8 mouse cellular contexts compared by ENCODE assay signal in the genomic region with DNA sequence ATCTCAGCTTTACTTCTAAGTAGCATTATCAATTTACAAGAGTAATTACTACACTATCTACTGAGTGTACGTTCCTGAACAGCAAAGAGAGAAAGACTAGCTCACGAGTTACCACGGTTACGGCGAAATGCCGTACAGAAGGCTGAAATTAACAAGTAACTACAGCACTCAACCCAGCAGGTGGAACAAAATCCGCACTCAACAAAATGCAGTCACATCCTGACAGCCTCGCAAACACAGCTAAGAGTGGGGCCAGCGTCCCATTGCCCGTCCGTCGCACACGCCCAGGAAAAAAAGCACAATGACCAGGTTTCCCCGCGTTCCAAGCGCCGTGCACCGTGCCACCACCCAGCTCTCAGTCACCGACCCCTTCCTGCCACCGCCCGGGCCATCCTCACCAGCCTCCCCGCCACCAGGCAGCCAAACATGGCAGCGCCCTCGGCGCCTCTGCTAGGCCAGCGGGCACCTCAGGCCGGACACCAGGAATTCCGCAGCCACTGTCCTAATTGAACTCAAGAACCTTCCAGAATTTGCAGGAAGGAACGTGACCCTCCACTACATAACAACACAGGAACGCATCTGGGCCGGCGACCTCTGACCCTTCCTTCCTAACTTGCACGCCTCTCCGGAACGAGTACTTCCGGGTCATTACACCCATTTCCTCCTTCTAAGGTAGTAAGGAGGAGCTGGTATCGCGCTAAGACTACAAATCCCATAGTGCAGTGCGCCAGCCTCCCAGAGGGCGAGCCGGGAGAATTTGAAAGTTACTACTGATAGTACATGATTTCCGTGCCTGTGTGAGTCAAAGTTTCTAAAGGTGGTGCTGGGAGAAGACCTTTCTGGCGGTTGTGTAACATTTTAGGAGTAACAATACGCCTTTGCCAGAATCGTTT. TPM values are rescaled to one million over a fixed set of nuclear protein-coding genes. Genes with fewer than 3 reads are reported as not detected.
DNase-seq lines count a peak whose midpoint lies in the region; ATAC-seq and TF ChIP-seq lines count a peak whose summit lies in the region.

Hikeshi (minus strand) TSS at position 634 of the 893 bp plus-strand sequence.

- WGBS in forebrain, embryonic 12.5 days: under 1% methylated on average over 45 of the region's 45 CpGs
- under 1% methylated on average over 45 of the region's 45 CpGs for WGBS in heart, postnatal 0 days
- WGBS in liver, embryonic 16.5 days (ENCODE audit: insufficient replicate concordance): under 1% methylated on average over 45 of the region's 45 CpGs
- WGBS in neural tube, embryonic 13.5 days: under 1% methylated on average over 45 of the region's 45 CpGs

- H3K27ac ChIP-seq in forebrain, embryonic 12.5 days: peak within 1 kb of the TSS; percentile 81
- peak within 1 kb of the TSS; percentile 85 for H3K27ac ChIP-seq in heart, postnatal 0 days (ENCODE audit: low read depth)
- peak within 1 kb of the TSS; percentile 80 for H3K27ac ChIP-seq in liver, embryonic 16.5 days (ENCODE audit: low read length)
- peak within 1 kb of the TSS; percentile 82 for H3K27ac ChIP-seq in neural tube, embryonic 13.5 days (replicated peaks)
- H3K27ac ChIP-seq in testis, adult 2 months (ENCODE audit: control insufficient read depth, insufficient read depth, low read depth, low read length): peak within 1 kb of the TSS; percentile 3

- TF ChIP-seq EP300 in heart, postnatal 0 days (IDR thresholded peaks at IDR 0.05; ENCODE audit: low read depth): no peak

- peak within 1 kb of the TSS; percentile 70 for H3K4me2 ChIP-seq in forebrain, embryonic 12.5 days
- H3K4me2 ChIP-seq in heart, postnatal 0 days (ENCODE audit: low read depth, low read length): peak within 1 kb of the TSS; percentile 69
- peak within 1 kb of the TSS; percentile 91 for H3K4me2 ChIP-seq in liver, embryonic 16.5 days (ENCODE audit: low read depth, low read length)
- peak within 1 kb of the TSS; percentile 73 for H3K4me2 ChIP-seq in neural tube, embryonic 13.5 days

- TF ChIP-seq CTCF in E14TG2a.4 (conservative IDR thresholded peaks at IDR 0.05; ENCODE audit: low read length): no peak
- TF ChIP-seq CTCF in heart, postnatal 0 days (IDR thresholded peaks at IDR 0.05; ENCODE audit: low read depth): no peak
- no peak for TF ChIP-seq CTCF in testis, adult 2 months (IDR thresholded peaks at IDR 0.05; ENCODE audit: control insufficient read depth, insufficient read depth, insufficient replicate concordance, low read depth, low read length)

- peak; percentile 99 for ATAC-seq in forebrain, embryonic 12.5 days (ENCODE audit: low FRiP score)
- ATAC-seq in heart, postnatal 0 days (ENCODE audit: insufficient read depth, low read depth): peak; percentile 99
- ATAC-seq in liver, embryonic 16.5 days (ENCODE audit: low read depth): peak; percentile 100
- peak; percentile 100 for ATAC-seq in neural tube, embryonic 13.5 days (ENCODE audit: low read depth)

- H3K9me3 ChIP-seq in E14TG2a.4 (ENCODE audit: low read length): peaks cover 14% of the 10 kb centered on the region
- H3K9me3 ChIP-seq in forebrain, embryonic 12.5 days: no peaks in the 10 kb centered on the region
- no peaks in the 10 kb centered on the region for H3K9me3 ChIP-seq in heart, postnatal 0 days (replicated peaks; ENCODE audit: control insufficient read depth, low read length)
- H3K9me3 ChIP-seq in liver, embryonic 16.5 days (replicated peaks; ENCODE audit: control insufficient read depth, low read length): no peaks in the 10 kb centered on the region
- H3K9me3 ChIP-seq in neural tube, embryonic 13.5 days: no peaks in the 10 kb centered on the region

- H3K36me3 ChIP-seq in E14TG2a.4 (ENCODE audit: insufficient read depth, low read length): peaks cover 15% of the 10 kb centered on the region; the same call in 1 of the 2 replicates
- no peaks in the 10 kb centered on the region for H3K36me3 ChIP-seq in forebrain, embryonic 12.5 days (replicated peaks)
- H3K36me3 ChIP-seq in heart, postnatal 0 days (replicated peaks; ENCODE audit: control insufficient read depth, insufficient read depth, low read length): no peaks in the 10 kb centered on the region
- no peaks in the 10 kb centered on the region for H3K36me3 ChIP-seq in liver, embryonic 16.5 days (ENCODE audit: control insufficient read depth, insufficient read depth)
- H3K36me3 ChIP-seq in neural tube, embryonic 13.5 days: no peaks in the 10 kb centered on the region
- H3K36me3 ChIP-seq in testis, adult 2 months (ENCODE audit: control insufficient read depth, insufficient read depth, low read length): no peaks in the 10 kb centered on the region

- peaks cover 40% of the 10 kb centered on the region for H3K4me1 ChIP-seq in E14TG2a.4 (replicated peaks; ENCODE audit: low read depth, low read length)
- peaks cover 9% of the 10 kb centered on the region for H3K4me1 ChIP-seq in forebrain, embryonic 12.5 days
- H3K4me1 ChIP-seq in heart, postnatal 0 days (ENCODE audit: control insufficient read depth, insufficient read depth): peaks cover 11% of the 10 kb centered on the region; the same call in 1 of the 2 replicates
- peaks cover 16% of the 10 kb centered on the region for H3K4me1 ChIP-seq in liver, embryonic 16.5 days (ENCODE audit: control insufficient read depth, low read depth, low read length)
- H3K4me1 ChIP-seq in neural tube, embryonic 13.5 days (replicated peaks): peaks cover 11% of the 10 kb centered on the region
- peaks cover 2% of the 10 kb centered on the region; the same call in 1 of the 2 replicates for H3K4me1 ChIP-seq in testis, adult 2 months (ENCODE audit: control insufficient read depth, insufficient read depth, low read length)

- no peaks in the 10 kb centered on the region for H3K27me3 ChIP-seq in E14TG2a.4 (ENCODE audit: insufficient read depth, low read length)
- H3K27me3 ChIP-seq in forebrain, embryonic 12.5 days: no peaks in the 10 kb centered on the region
- no peaks in the 10 kb centered on the region for H3K27me3 ChIP-seq in heart, postnatal 0 days (ENCODE audit: control insufficient read depth, insufficient read depth, low read length)
- no peaks in the 10 kb centered on the region for H3K27me3 ChIP-seq in liver, embryonic 16.5 days (ENCODE audit: control insufficient read depth, insufficient read depth, low read depth, low read length)
- H3K27me3 ChIP-seq in neural tube, embryonic 13.5 days: no peaks in the 10 kb centered on the region
- H3K27me3 ChIP-seq in testis, adult 2 months (ENCODE audit: control insufficient read depth, insufficient read depth, low read length): no peaks in the 10 kb centered on the region

- peak; percentile 61 for TF ChIP-seq POLR2A in testis, adult 2 months (IDR thresholded peaks at IDR 0.05; ENCODE audit: control insufficient read depth, low read depth, low read length)

- DNase-seq in c-Kit-positive CD71-positive TER-119-positive erythroid progenitor cells, embryonic 14.5 days (ENCODE audit: low spot score): peak; percentile 99
- DNase-seq in heart, postnatal 0 days (ENCODE audit: low spot score): peak; percentile 98
- DNase-seq in kidney, postnatal 4 days: peak; percentile 93 to 95

- peak within 1 kb of the TSS; percentile 77 for H3K9ac ChIP-seq in forebrain, embryonic 12.5 days
- peak within 1 kb of the TSS; percentile 85 for H3K9ac ChIP-seq in heart, postnatal 0 days (replicated peaks; ENCODE audit: low read depth, low read length)
- peak within 1 kb of the TSS; percentile 86 for H3K9ac ChIP-seq in liver, embryonic 16.5 days (ENCODE audit: low read depth, low read length)
- peak within 1 kb of the TSS; percentile 84 for H3K9ac ChIP-seq in neural tube, embryonic 13.5 days

- H3K4me3 ChIP-seq in E14TG2a.4 (replicated peaks; ENCODE audit: low read length): peak within 1 kb of the TSS; percentile 97
- peak within 1 kb of the TSS; percentile 80 for H3K4me3 ChIP-seq in forebrain, embryonic 12.5 days (replicated peaks)
- H3K4me3 ChIP-seq in heart, postnatal 0 days (ENCODE audit: low read depth, low read length): peak within 1 kb of the TSS; percentile 93
- H3K4me3 ChIP-seq in liver, embryonic 16.5 days (ENCODE audit: low read depth, low read length): peak within 1 kb of the TSS; percentile 96
- H3K4me3 ChIP-seq in neural tube, embryonic 13.5 days: peak within 1 kb of the TSS; percentile 87
- H3K4me3 ChIP-seq in testis, adult 2 months (ENCODE audit: control insufficient read depth, low read depth, low read length): peak within 1 kb of the TSS; percentile 80

RNA-seq across cellular contexts. Expression of gene Hikeshi, which starts in this region (rescaled TPM):
- 155 and 157 TPM in 2 replicates for polyA plus RNA-seq in forebrain, embryonic 12.5 days (2016; fragmentation: Nextera tagmentation; extraction: Ambion mirVana)
- 22.6 and 120 TPM in 2 replicates for total RNA-seq in heart, postnatal 0 days (2014; rRNA removed; ENCODE audit: low replicate concordance)
- polyA plus RNA-seq in heart, postnatal 0 days (2015; fragmentation: Nextera tagmentation; extraction: Ambion mirVana): 90.9 and 103 TPM in 2 replicates
- polyA plus RNA-seq in liver, embryonic 16.5 days (2015; fragmentation: Nextera tagmentation; extraction: Ambion mirVana): 48.2 and 59.3 TPM in 2 replicates
- polyA plus RNA-seq in neural tube, embryonic 13.5 days (2015; fragmentation: Nextera tagmentation; extraction: Ambion mirVana): 133 and 144 TPM in 2 replicates
- 14.1 and 16.7 TPM in 2 replicates for polyA plus RNA-seq in testis, adult 2 months (2012; rRNA removed)

Comparison
In these comparisons a context has a peak if more than half of its experiments do, and no peak if none do; other contexts are left out.
1. Peak in every context shown above with its lines: DNase-seq, ATAC-seq, H3K4me3 ChIP-seq and H3K27ac ChIP-seq.
2. H3K27ac ChIP-seq: peak in every context shown above with its lines; median percentile 85 in heart, postnatal 0 days; 82 in neural tube, embryonic 13.5 days; 81 in forebrain, embryonic 12.5 days; 80 in liver, embryonic 16.5 days; 3 in testis, adult 2 months.